Mouse (Mus musculus): ENCODE results near the gene 4632433K11Rik. TPM values are rescaled to one million over a fixed set of nuclear protein-coding genes. Genes with fewer than 3 reads are reported as not detected.

Gene 4632433K11Rik
- polyA plus RNA-seq, 1 experiment: 1.8 TPM

GRCm38 (mm10) chr7:5020000-5020681 lies 13.8 kb upstream of the 4632433K11Rik start, which contains the start of the genes Zfp865 and Ccdc106:
Gene Zfp865, plus strand, starts transcription at chr7:5020376.
Gene Ccdc106, plus strand, starts transcription at chr7:5020553.
- no peak for TF ChIP-seq CTCF (IDR thresholded peaks at IDR 0.05; ENCODE audit: borderline replicate concordance, insufficient read depth, low read length)
- TF ChIP-seq POLR2A (IDR thresholded peaks at IDR 0.05; ENCODE audit: low read depth, low read length): peak; percentile 63
- peak within 1 kb of the TSS; percentile 94 for H3K4me3 ChIP-seq (ENCODE audit: insufficient read depth, low read length)

GRCm38 (mm10) chr7:5020685-5021084 lies 13.2 kb upstream of the 4632433K11Rik start:
- Histone ChIP-seq H3K4me1 (ENCODE audit: control insufficient read depth, insufficient read depth, low read length) (peaks cover 2% of the 10 kb centered on the region; the same call in 1 of the 2 replicates), H3K4me3 (ENCODE audit: insufficient read depth, low read length) (peak overlapping the region; percentile 94), H3K27ac (ENCODE audit: insufficient read depth, low read length) (peak overlapping the region; percentile 95)
- TF ChIP-seq CTCF (IDR thresholded peaks at IDR 0.05; ENCODE audit: borderline replicate concordance, insufficient read depth, low read length): no peak
- TF ChIP-seq POLR2A (IDR thresholded peaks at IDR 0.05; ENCODE audit: low read depth, low read length): no peak; the same call in 1 of the 2 replicates

More at GRCm38 (mm10) chr7:5020000-5020681, 13.8 kb upstream of the 4632433K11Rik start, which contains the start of the genes Zfp865 and Ccdc106:
- peak within 1 kb of the TSS; percentile 97 for H3K27ac ChIP-seq (ENCODE audit: insufficient read depth, low read length)
- H3K4me1 ChIP-seq (ENCODE audit: control insufficient read depth, insufficient read depth, low read length): peaks cover 2% of the 10 kb centered on the region; the same call in 1 of the 2 replicates

GRCm38 (mm10) chr7:5021197-5021596 lies 12.7 kb upstream of the 4632433K11Rik start:
- peak overlapping the region; percentile 94 for H3K4me3 ChIP-seq (ENCODE audit: insufficient read depth, low read length)
- no peak overlapping the region; the same call in 1 of the 2 replicates for H3K27ac ChIP-seq (ENCODE audit: insufficient read depth, low read length)
- H3K4me1 ChIP-seq (ENCODE audit: control insufficient read depth, insufficient read depth, low read length): peaks cover 2% of the 10 kb centered on the region; the same call in 1 of the 2 replicates
- TF ChIP-seq POLR2A (IDR thresholded peaks at IDR 0.05; ENCODE audit: low read depth, low read length) (no peak), CTCF (IDR thresholded peaks at IDR 0.05; ENCODE audit: borderline replicate concordance, insufficient read depth, low read length) (no peak)

GRCm38 (mm10) chr7:5029543-5029942 lies 4.4 kb upstream of the 4632433K11Rik start:
- TF ChIP-seq CTCF (IDR thresholded peaks at IDR 0.05; ENCODE audit: borderline replicate concordance, insufficient read depth, low read length): no peak
- no peak for TF ChIP-seq POLR2A (IDR thresholded peaks at IDR 0.05; ENCODE audit: low read depth, low read length)
- Histone ChIP-seq H3K27ac (ENCODE audit: insufficient read depth, low read length) (no peak overlapping the region), H3K4me3 (ENCODE audit: insufficient read depth, low read length) (no peak overlapping the region), H3K4me1 (ENCODE audit: control insufficient read depth, insufficient read depth, low read length) (no peaks in the 10 kb centered on the region)

- H3K27ac ChIP-seq (ENCODE audit: insufficient read depth, low read length): no peak overlapping the region
- H3K4me3 ChIP-seq (ENCODE audit: insufficient read depth, low read length): no peak overlapping the region
- no peaks in the 10 kb centered on the region for H3K4me1 ChIP-seq (ENCODE audit: control insufficient read depth, insufficient read depth, low read length)
- TF ChIP-seq POLR2A (IDR thresholded peaks at IDR 0.05; ENCODE audit: low read depth, low read length) (no peak), CTCF (IDR thresholded peaks at IDR 0.05; ENCODE audit: borderline replicate concordance, insufficient read depth, low read length) (no peak)
Observed at GRCm38 (mm10) chr7:5029946-5030345, 4.0 kb upstream of the 4632433K11Rik start.

GRCm38 (mm10) chr7:5030554-5031275 lies 3.2 kb upstream of the 4632433K11Rik start:
- no peak overlapping the region for H3K27ac ChIP-seq (ENCODE audit: insufficient read depth, low read length)
- TF ChIP-seq CTCF (IDR thresholded peaks at IDR 0.05; ENCODE audit: borderline replicate concordance, insufficient read depth, low read length) (no peak), POLR2A (IDR thresholded peaks at IDR 0.05; ENCODE audit: low read depth, low read length) (no peak)
- no peaks in the 10 kb centered on the region for H3K4me1 ChIP-seq (ENCODE audit: control insufficient read depth, insufficient read depth, low read length)
- H3K4me3 ChIP-seq (ENCODE audit: insufficient read depth, low read length): no peak overlapping the region

GRCm38 (mm10) chr7:5031496-5031895 lies 2.4 kb upstream of the 4632433K11Rik start:
- TF ChIP-seq CTCF (IDR thresholded peaks at IDR 0.05; ENCODE audit: borderline replicate concordance, insufficient read depth, low read length) (no peak), POLR2A (IDR thresholded peaks at IDR 0.05; ENCODE audit: low read depth, low read length) (no peak)
- H3K4me1 ChIP-seq (ENCODE audit: control insufficient read depth, insufficient read depth, low read length): no peaks in the 10 kb centered on the region
- no peak overlapping the region for H3K27ac ChIP-seq (ENCODE audit: insufficient read depth, low read length)
- H3K4me3 ChIP-seq (ENCODE audit: insufficient read depth, low read length): no peak overlapping the region

GRCm38 (mm10) chr7:5035628-5036027 lies 1.7 kb downstream of the 4632433K11Rik start:
- Histone ChIP-seq H3K27ac (ENCODE audit: insufficient read depth, low read length) (no peak overlapping the region), H3K4me3 (ENCODE audit: insufficient read depth, low read length) (no peak overlapping the region), H3K4me1 (ENCODE audit: control insufficient read depth, insufficient read depth, low read length) (0 out of 2 replicates have a peak, but pooled peaks cover 4% of the 10 kb centered on the region)
- no peak for TF ChIP-seq CTCF (IDR thresholded peaks at IDR 0.05; ENCODE audit: borderline replicate concordance, insufficient read depth, low read length)
- TF ChIP-seq POLR2A (IDR thresholded peaks at IDR 0.05; ENCODE audit: low read depth, low read length): no peak

- H3K27ac ChIP-seq (ENCODE audit: insufficient read depth, low read length): no peak overlapping the region
- TF ChIP-seq CTCF (IDR thresholded peaks at IDR 0.05; ENCODE audit: borderline replicate concordance, insufficient read depth, low read length) (no peak), POLR2A (IDR thresholded peaks at IDR 0.05; ENCODE audit: low read depth, low read length) (no peak)
- no peak overlapping the region for H3K4me3 ChIP-seq (ENCODE audit: insufficient read depth, low read length)
- 0 out of 2 replicates have a peak, but pooled peaks cover 4% of the 10 kb centered on the region for H3K4me1 ChIP-seq (ENCODE audit: control insufficient read depth, insufficient read depth, low read length)
Observed at GRCm38 (mm10) chr7:5036136-5036535, 2.2 kb downstream of the 4632433K11Rik start.
